Mouse (Mus musculus) liver, postnatal 0 days (tissue): ENCODE results near the gene Sphk2.

Experiments used
- CTCF ChIP-seq: sonication (generic); IDR thresholded peaks from 2 replicates; pipeline ENCODE4 v1.5.1; 2016; ENCODE audit warnings: antibody characterized with exemption, low read depth
- EP300 ChIP-seq: IDR thresholded peaks from 2 replicates; pipeline ENCODE4 v1.6.1; 2016; ENCODE audit warnings: antibody characterized with exemption, low read depth, mild to moderate bottlenecking

DNA sequence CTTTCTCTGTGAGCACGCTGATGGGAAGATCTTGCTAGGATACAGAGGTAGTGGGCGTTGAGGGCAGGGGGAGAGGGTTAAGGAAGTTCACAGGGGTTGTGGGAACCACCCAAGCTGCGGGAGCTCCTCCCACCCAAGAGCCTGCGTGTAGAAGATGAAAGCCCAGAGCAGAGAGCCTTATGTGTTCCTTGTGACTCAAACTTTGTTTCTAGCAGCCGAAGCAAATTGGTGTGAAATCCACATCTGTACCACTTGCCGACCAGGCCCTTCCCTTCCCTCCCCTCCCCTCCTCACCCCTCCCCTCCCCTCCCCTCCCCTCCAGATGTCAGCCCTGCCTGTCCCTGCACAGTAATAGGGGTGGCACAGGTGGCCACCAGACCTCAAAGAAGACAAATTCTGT is 22.7 kb downstream of the Sphk2 start:
- TF ChIP-seq CTCF (no peak), EP300 (no peak)
